Mouse (Mus musculus): ENCODE data around the gene Scai.

DNA sequence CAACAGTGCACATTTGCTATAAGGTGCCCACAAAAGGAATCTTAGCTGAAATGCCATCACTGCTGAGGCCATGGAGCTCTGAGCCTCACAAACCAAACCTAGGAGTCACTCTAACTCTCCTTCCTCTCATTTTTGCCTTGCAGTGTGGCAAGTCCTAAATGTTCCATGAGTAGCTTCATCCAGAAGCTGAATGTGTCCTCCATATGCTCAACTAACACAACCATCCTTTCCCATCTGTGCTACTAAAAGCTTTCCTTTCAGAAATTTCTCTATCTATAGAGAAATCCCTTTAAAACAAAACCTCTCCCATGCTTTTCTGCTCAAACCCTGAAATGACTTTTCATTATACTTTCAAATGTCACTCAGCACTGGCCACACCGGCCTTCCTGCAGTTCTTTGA, 158.9 kb downstream of the Scai start:
- TF ChIP-seq POLR2A (IDR thresholded peaks at IDR 0.05; ENCODE audit: borderline replicate concordance, extremely low read depth, low read depth, low read length) (no peak), CTCF (IDR thresholded peaks at IDR 0.05; ENCODE audit: insufficient read depth, low read length) (no peak)
